Mouse (Mus musculus): ENCODE measurements around the gene Crp. TPM values are rescaled to one million over a fixed set of nuclear protein-coding genes. Genes with fewer than 3 reads are reported as not detected.

Gene Crp
- polyA plus RNA-seq, 1 experiment from 2014 or later = 0.65 TPM

GRCm38 (mm10) chr1:172711396-172711795 is 13.5 kb downstream of the Crp start:
- DNase-seq (ENCODE audit: low spot score) = no peak

GRCm38 (mm10) chr1:172711962-172712361 is 14.1 kb downstream of the Crp start:
- no peak for DNase-seq (ENCODE audit: low spot score)

GRCm38 (mm10) chr1:172751241-172751640 is 53.4 kb downstream of the Crp start:
- DNase-seq (ENCODE audit: low spot score) = no peak

- no peak for DNase-seq (ENCODE audit: low spot score)
Measured at GRCm38 (mm10) chr1:172755151-172755550, 57.3 kb downstream of the Crp start.

GRCm38 (mm10) chr1:172759525-172759924 is 61.7 kb downstream of the Crp start:
- DNase-seq (ENCODE audit: low spot score) = no peak

- no peak for DNase-seq (ENCODE audit: low spot score)
Measured at GRCm38 (mm10) chr1:172779195-172779594, 81.3 kb downstream of the Crp start.

GRCm38 (mm10) chr1:172785322-172785721 is 87.5 kb downstream of the Crp start:
- no peak for DNase-seq (ENCODE audit: low spot score)

- no peak for DNase-seq (ENCODE audit: low spot score)
Measured at GRCm38 (mm10) chr1:172785886-172786285, 88.0 kb downstream of the Crp start.

GRCm38 (mm10) chr1:172828975-172829374 is 131.1 kb downstream of the Crp start:
- DNase-seq (ENCODE audit: low spot score) = no peak

- no peak for DNase-seq (ENCODE audit: low spot score)
Measured at GRCm38 (mm10) chr1:172847044-172847761, 149.3 kb downstream of the Crp start.

GRCm38 (mm10) chr1:172848171-172848570 is 150.3 kb downstream of the Crp start:
- DNase-seq (ENCODE audit: low spot score) = no peak

- no peak for DNase-seq (ENCODE audit: low spot score)
Measured at GRCm38 (mm10) chr1:172875265-172875664, 177.4 kb downstream of the Crp start.

GRCm38 (mm10) chr1:172876675-172877074 is 178.8 kb downstream of the Crp start:
- no peak for DNase-seq (ENCODE audit: low spot score)

Other genes with a start within 250 kb of the Crp start
- 1.2 and 1.4 TPM in 2 replicates for gene Slamf9, start 222.7 kb upstream of the Crp start, polyA plus RNA-seq (2015; fragmentation: Nextera tagmentation; extraction: Ambion mirVana)
- 2.4 and 2.5 TPM in 2 replicates for gene Igsf9, start 216.3 kb upstream of the Crp start, polyA plus RNA-seq (2015; fragmentation: Nextera tagmentation; extraction: Ambion mirVana)
- gene Tagln2, start 198.0 kb upstream of the Crp start, polyA plus RNA-seq (2015; fragmentation: Nextera tagmentation; extraction: Ambion mirVana) = 151 and 180 TPM in 2 replicates
- gene Cfap45, start 177.3 kb upstream of the Crp start, polyA plus RNA-seq (2015; fragmentation: Nextera tagmentation; extraction: Ambion mirVana) = 1.6 and 1.9 TPM in 2 replicates
- 2.4 and 3.2 TPM in 2 replicates for gene Vsig8, start 142.1 kb upstream of the Crp start, polyA plus RNA-seq (2015; fragmentation: Nextera tagmentation; extraction: Ambion mirVana)
- 1.9 and 2.0 TPM in 2 replicates for gene Slamf8, start 107.5 kb upstream of the Crp start, polyA plus RNA-seq (2015; fragmentation: Nextera tagmentation; extraction: Ambion mirVana)
- 0.16 TPM in 1 of 2 replicates, not detected in the other for gene Fcrl6, start 95.5 kb upstream of the Crp start, polyA plus RNA-seq (2015; fragmentation: Nextera tagmentation; extraction: Ambion mirVana)
- 9.9 and 10.7 TPM in 2 replicates for gene Dusp23, start 65.1 kb upstream of the Crp start, polyA plus RNA-seq (2015; fragmentation: Nextera tagmentation; extraction: Ambion mirVana)
- gene Apcs, start 197.0 kb downstream of the Crp start, polyA plus RNA-seq (2015; fragmentation: Nextera tagmentation; extraction: Ambion mirVana) = 0.13 TPM in 1 of 2 replicates, not detected in the other